Comparison of ENCODE assay signal across 8 mouse cellular contexts in genomic region chr3:127012525-127012924, GRCm38 (mm10).
A peak's percentile ranks its signal among the peaks of the same experiment; 100 is the strongest.
DNase-seq lines count a peak whose midpoint lies in the region; ATAC-seq and TF ChIP-seq lines count a peak whose summit lies in the region.

No protein-coding gene starts in this region.

- WGBS in bone marrow, adult 2 months, result 54% methylated on average over 8 of the region's 8 CpGs
- 52% methylated on average over 8 of the region's 8 CpGs for WGBS in forebrain, embryonic 14.5 days

- H3K9ac ChIP-seq in forebrain, embryonic 14.5 days (ENCODE audit: low read length), result no peak overlapping the region

- TF ChIP-seq CTCF in bone marrow, adult 2 months (IDR thresholded peaks at IDR 0.05; ENCODE audit: control insufficient read depth, insufficient read depth, low read length), result peak; percentile 59

- H3K36me3 ChIP-seq in forebrain, embryonic 14.5 days (ENCODE audit: control insufficient read depth, insufficient read depth, low read length), result peaks cover 59% of the 10 kb centered on the region

- H3K27ac ChIP-seq in bone marrow, adult 2 months (ENCODE audit: control insufficient read depth, insufficient read depth, low read depth, low read length, poor library complexity), result no peak overlapping the region
- H3K27ac ChIP-seq in forebrain, embryonic 14.5 days (ENCODE audit: low read depth, low read length), result no peak overlapping the region

- no peaks in the 10 kb centered on the region for H3K9me3 ChIP-seq in forebrain, embryonic 14.5 days (replicated peaks; ENCODE audit: control insufficient read depth, low read length)

- peak; percentile 52 for DNase-seq in gastrocnemius, postnatal 10 days
- no peak for DNase-seq in gastrocnemius, postnatal 25 days
- peak; percentile 1 for DNase-seq in 416B (ENCODE audit: low read depth)
- peak; percentile 63 for DNase-seq in forebrain, embryonic 14.5 days (ENCODE audit: low spot score)
- peak; percentile 56 for DNase-seq in mesoderm, embryonic 11.5 days (ENCODE audit: low read depth, low spot score)
- DNase-seq in layer of hippocampus, postnatal 36 days, result no peak
- DNase-seq in layer of hippocampus, adult 8-10 months (ENCODE audit: low spot score in 2 of 2), result no peak

- H3K4me1 ChIP-seq in bone marrow, adult 2 months (ENCODE audit: control insufficient read depth, insufficient read depth, low read length), result no peaks in the 10 kb centered on the region
- no peaks in the 10 kb centered on the region for H3K4me1 ChIP-seq in forebrain, embryonic 14.5 days (ENCODE audit: control insufficient read depth, insufficient read depth, low read length)

- H3K4me3 ChIP-seq in bone marrow, adult 2 months (replicated peaks; ENCODE audit: control insufficient read depth, low read depth, low read length), result no peak overlapping the region
- H3K4me3 ChIP-seq in forebrain, embryonic 14.5 days (ENCODE audit: low read depth, low read length), result no peak overlapping the region

- no peak for TF ChIP-seq POLR2A in bone marrow, adult 2 months (IDR thresholded peaks at IDR 0.05; ENCODE audit: borderline replicate concordance, control insufficient read depth, low read depth, low read length)

- no peak overlapping the region for H3K4me2 ChIP-seq in forebrain, embryonic 14.5 days (ENCODE audit: low read length)

- peak; percentile 68 for ATAC-seq in forebrain, embryonic 14.5 days

- H3K27me3 ChIP-seq in forebrain, embryonic 14.5 days (replicated peaks; ENCODE audit: control insufficient read depth, insufficient read depth, low read length), result no peaks in the 10 kb centered on the region

Comparison
In these comparisons a context has a peak if more than half of its experiments do, and no peak if none do; other contexts are left out.
1. DNase-seq: peak in gastrocnemius, postnatal 10 days (single experiment), 416B (single experiment), forebrain, embryonic 14.5 days (single experiment) and mesoderm, embryonic 11.5 days (single experiment); none in gastrocnemius, postnatal 25 days (single experiment), layer of hippocampus, postnatal 36 days (0 of 2) and layer of hippocampus, adult 8-10 months (0 of 2).